ENCODE assay signal across 25 mouse cellular contexts in genomic region chr16:53867342-53867741, GRCm38 (mm10).
DNase-seq lines count a peak whose midpoint lies in the region; ATAC-seq and TF ChIP-seq lines count a peak whose summit lies in the region.
"Had no signal": no experiment of that assay in that cellular context is flagged by ENCODE, and none has a peak within 500 bp of the region (broad histone marks: within the 10 kb centered on the region; RNA-seq: fewer than 3 reads in every experiment).

No protein-coding gene starts in this region.

- no peaks in the 10 kb centered on the region for H3K27me3 ChIP-seq in MEL (ENCODE audit: control insufficient read depth in 1 of 2, insufficient read depth in 2 of 2, low read length in 2 of 2)
- no peaks in the 10 kb centered on the region for H3K27me3 ChIP-seq in forebrain, embryonic 13.5 days
- H3K27me3 ChIP-seq: embryonic facial prominence, embryonic 13.5 days; embryonic facial prominence, embryonic 15.5 days; forebrain, embryonic 12.5 days; forebrain, embryonic 15.5 days; Patski had no signal

- intact Hi-C loops in gastrocnemius, postnatal 36 days (cut with DNase I) = no loop called here

- peak overlapping the region in 1 of 2 experiments; percentile 39; a peak in 2 of 4 replicates for H3K4me3 ChIP-seq in MEL (ENCODE audit: control insufficient read depth in 1 of 2, insufficient read depth in 1 of 2, low read depth in 2 of 2, low read length in 2 of 2)
- no peak overlapping the region for H3K4me3 ChIP-seq in forebrain, embryonic 13.5 days
- H3K4me3 ChIP-seq: embryonic facial prominence, embryonic 13.5 days; embryonic facial prominence, embryonic 15.5 days; erythroblast, embryonic 14.5 days; forebrain, embryonic 10.5 days; forebrain, embryonic 12.5 days; forebrain, embryonic 15.5 days had no signal

- TF ChIP-seq EP300 in MEL (IDR thresholded peaks at IDR 0.05; ENCODE audit: low read depth in 1 of 2, low read length in 2 of 2) = peak; percentile 93 to 98

- no peak; the same call in 1 of the 2 replicates for TF ChIP-seq RAD21 in MEL (IDR thresholded peaks at IDR 0.05; ENCODE audit: low read depth, low read length)

- H3K9ac ChIP-seq in MEL (ENCODE audit: control insufficient read depth, low read depth, low read length, poor library complexity, severe bottlenecking) = peak overlapping the region; percentile 11; the same call in 1 of the 2 replicates
- no peak overlapping the region for H3K9ac ChIP-seq in forebrain, embryonic 13.5 days
- H3K9ac ChIP-seq: embryonic facial prominence, embryonic 13.5 days; embryonic facial prominence, embryonic 15.5 days; forebrain, embryonic 12.5 days; forebrain, embryonic 15.5 days; forebrain, postnatal 0 days had no signal

- H3K79me2 ChIP-seq in MEL (ENCODE audit: control insufficient read depth, insufficient read depth, low read length, poor library complexity) = no peaks in the 10 kb centered on the region

- no peak for TF ChIP-seq POLR2A in MEL (IDR thresholded peaks at IDR 0.05; ENCODE audit: control insufficient read depth in 1 of 2, insufficient read depth in 1 of 2, low read depth in 1 of 2, low read length in 2 of 2, poor library complexity in 1 of 2)

- no peak for TF ChIP-seq CTCF in MEL (IDR thresholded peaks at IDR 0.05 in 2 of 3, conservative IDR thresholded peaks at IDR 0.05 in 1 of 3; ENCODE audit: control insufficient read depth in 1 of 3, insufficient read depth in 1 of 3, low read depth in 2 of 3, low read length in 3 of 3, poor library complexity in 1 of 3, severe bottlenecking in 1 of 3)

- peaks cover 4 to 5% of the 10 kb centered on the region in 2 experiments for H3K4me1 ChIP-seq in MEL (ENCODE audit: control insufficient read depth in 1 of 2, insufficient read depth in 2 of 2, low read length in 2 of 2)
- H3K4me1 ChIP-seq in forebrain, embryonic 13.5 days = no peaks in the 10 kb centered on the region
- H3K4me1 ChIP-seq: embryonic facial prominence, embryonic 13.5 days; embryonic facial prominence, embryonic 15.5 days; forebrain, embryonic 10.5 days; forebrain, embryonic 12.5 days; forebrain, embryonic 15.5 days had no signal

- ATAC-seq in forebrain, embryonic 13.5 days = no peak
- ATAC-seq: activated CD4-positive, CD25-positive, alpha-beta regulatory T cell, adult 4 months; forebrain, embryonic 15.5 days; forebrain, postnatal 0 days; Patski had no signal

- WGBS in forebrain, embryonic 13.5 days = 90% methylated on average over 3 of the region's 3 CpGs

- peak; percentile 44 for DNase-seq in A20 (ENCODE audit: low read depth, low spot score)
- DNase-seq in MEL (ENCODE audit: low read depth, low spot score) = peak; percentile 81
- peak; percentile 1 for DNase-seq in brain, adult 2 months (ENCODE audit: low read depth, low spot score)
- no peak for DNase-seq in gastrocnemius, postnatal 36 days
- DNase-seq in urinary bladder, postnatal 36 days (ENCODE audit: low spot score in 2 of 2) = no peak
- DNase-seq: adrenal gland, adult 8-10 months; adrenal gland, postnatal 14 days; adrenal gland, postnatal 36 days; cerebellum, adult 11 months; cerebellum, adult 18-20 months; cerebellum, adult 8-10 months; cerebellum, adult 9-11 months; cerebellum, postnatal 14 days; cerebellum, postnatal 36 days; embryo, embryonic 11 days; forebrain, postnatal 0 days had no signal

- no peak overlapping the region for H3K27ac ChIP-seq in MEL (ENCODE audit: control insufficient read depth, low read depth, low read length)
- no peak overlapping the region for H3K27ac ChIP-seq in forebrain, embryonic 13.5 days
- H3K27ac ChIP-seq: embryonic facial prominence, embryonic 13.5 days; embryonic facial prominence, embryonic 15.5 days; forebrain, embryonic 10.5 days; forebrain, embryonic 12.5 days; forebrain, embryonic 15.5 days had no signal

- no peaks in the 10 kb centered on the region for H3K9me3 ChIP-seq in MEL (replicated peaks; ENCODE audit: insufficient read depth, low read length)
- no peaks in the 10 kb centered on the region for H3K9me3 ChIP-seq in forebrain, embryonic 13.5 days (replicated peaks)
- H3K9me3 ChIP-seq: embryonic facial prominence, embryonic 13.5 days; embryonic facial prominence, embryonic 15.5 days; forebrain, embryonic 10.5 days; forebrain, embryonic 12.5 days; forebrain, embryonic 15.5 days had no signal

- peaks cover 0 to 11% of the 10 kb centered on the region in 2 experiments; a peak in 2 of 4 replicates for H3K36me3 ChIP-seq in MEL (ENCODE audit: control insufficient read depth in 1 of 2, insufficient read depth in 2 of 2, low read length in 2 of 2)
- H3K36me3 ChIP-seq in forebrain, embryonic 13.5 days (ENCODE audit: poor library complexity, severe bottlenecking) = no peaks in the 10 kb centered on the region
- H3K36me3 ChIP-seq: embryonic facial prominence, embryonic 13.5 days; embryonic facial prominence, embryonic 15.5 days; forebrain, embryonic 10.5 days; forebrain, embryonic 12.5 days; forebrain, embryonic 15.5 days had no signal

- H3K4me2 ChIP-seq in forebrain, embryonic 13.5 days = no peak overlapping the region
- H3K4me2 ChIP-seq: embryonic facial prominence, embryonic 13.5 days; embryonic facial prominence, embryonic 15.5 days; forebrain, embryonic 12.5 days; forebrain, embryonic 15.5 days had no signal

TF ChIP-seq in MEL, 35 proteins besides CTCF, POLR2A, EP300 and RAD21:
- TF ChIP-seq POLR2AphosphoS2 (IDR thresholded peaks at IDR 0.05; ENCODE audit: low read length) = no peak
- no peak for TF ChIP-seq CHD1 (IDR thresholded peaks at IDR 0.05; ENCODE audit: low read depth, low read length)
- TF ChIP-seq MYB (IDR thresholded peaks at IDR 0.05; ENCODE audit: low read depth, low read length) = peak; percentile 70; the same call in 1 of the 2 replicates
- TF ChIP-seq USF1 (IDR thresholded peaks at IDR 0.05; ENCODE audit: low read depth, low read length) = peak; percentile 37; the same call in 1 of the 2 replicates
- TF ChIP-seq ETS1 (IDR thresholded peaks at IDR 0.05; ENCODE audit: low read depth, low read length) = peak; percentile 90
- TF ChIP-seq MAZ (IDR thresholded peaks at IDR 0.05; ENCODE audit: low read depth, low read length) = no peak
- TF ChIP-seq POLR2AphosphoS5 (IDR thresholded peaks at IDR 0.05; ENCODE audit: borderline replicate concordance, low read depth, low read length) = no peak
- TF ChIP-seq GATA1 (IDR thresholded peaks at IDR 0.05; ENCODE audit: low read depth, low read length) = peak; percentile 94
- no peak for TF ChIP-seq USF2 (IDR thresholded peaks at IDR 0.05; ENCODE audit: borderline replicate concordance in 1 of 2, insufficient read depth in 1 of 2, low read depth in 1 of 2, low read length in 2 of 2)
- no peak for TF ChIP-seq SMC3 (IDR thresholded peaks at IDR 0.05; ENCODE audit: low read depth, low read length)
- no peak for TF ChIP-seq UBTF (IDR thresholded peaks at IDR 0.05; ENCODE audit: borderline replicate concordance, insufficient read depth, low read depth, low read length)
- TF ChIP-seq HCFC1 (IDR thresholded peaks at IDR 0.05; ENCODE audit: low read depth, low read length) = 0 out of 2 replicates have a peak, but pooled peaks have one; percentile 46
- TF ChIP-seq BHLHE40 (IDR thresholded peaks at IDR 0.05; ENCODE audit: borderline replicate concordance, low read depth, low read length) = no peak
- TF ChIP-seq TBP (IDR thresholded peaks at IDR 0.05; ENCODE audit: low read depth, low read length) = no peak
- TF ChIP-seq GABPA (IDR thresholded peaks at IDR 0.05; ENCODE audit: low read depth, low read length) = no peak
- peak; percentile 76 for TF ChIP-seq RCOR1 (IDR thresholded peaks at IDR 0.05; ENCODE audit: low read depth, low read length)
- no peak for TF ChIP-seq E2F4 (IDR thresholded peaks at IDR 0.05; ENCODE audit: borderline replicate concordance, low read depth, low read length)
- TF ChIP-seq MAX (IDR thresholded peaks at IDR 0.05; ENCODE audit: low read length) = no peak; the same call in 1 of the 2 replicates
- TF ChIP-seq KAT2A (conservative IDR thresholded peaks at IDR 0.05; ENCODE audit: low read depth, low read length) = no peak
- no peak for TF ChIP-seq NRF1 (IDR thresholded peaks at IDR 0.05; ENCODE audit: insufficient read depth, low read depth, low read length, poor library complexity, severe bottlenecking)
- TF ChIP-seq ZKSCAN1 (IDR thresholded peaks at IDR 0.05; ENCODE audit: low read depth, low read length) = no peak
- TF ChIP-seq TCF12 (IDR thresholded peaks at IDR 0.05; ENCODE audit: low read depth, low read length) = peak; percentile 77; the same call in 1 of the 2 replicates
- TF ChIP-seq ZMIZ1 (IDR thresholded peaks at IDR 0.05; ENCODE audit: low read depth, low read length) = no peak
- TF ChIP-seq TAL1 (IDR thresholded peaks at IDR 0.05; ENCODE audit: low read length) = peak; percentile 37
- peak; percentile 25; the same call in 1 of the 2 replicates for TF ChIP-seq MAFK (IDR thresholded peaks at IDR 0.05; ENCODE audit: borderline replicate concordance, low read depth, low read length)
- TF ChIP-seq ZC3H11A (IDR thresholded peaks at IDR 0.05; ENCODE audit: low read depth, low read length) = no peak
- no peak for TF ChIP-seq NELFE (IDR thresholded peaks at IDR 0.05; ENCODE audit: low read depth, low read length)
- TF ChIP-seq MYC (IDR thresholded peaks at IDR 0.05; ENCODE audit: low read depth, low read length) = peak; percentile 76; the same call in 1 of the 2 replicates
- no peak for TF ChIP-seq ZNF384 (IDR thresholded peaks at IDR 0.05; ENCODE audit: low read depth, low read length)
- TF ChIP-seq CHD2 (IDR thresholded peaks at IDR 0.05; ENCODE audit: low read length) = no peak
- TF ChIP-seq ELF1 (IDR thresholded peaks at IDR 0.05; ENCODE audit: low read depth, low read length) = no peak
- peak; percentile 94 for TF ChIP-seq JUND (IDR thresholded peaks at IDR 0.05; ENCODE audit: low read depth, low read length)
- no peak for TF ChIP-seq MEF2A (IDR thresholded peaks at IDR 0.05; ENCODE audit: extremely low read depth, insufficient replicate concordance, low read depth, low read length, poor library complexity, severe bottlenecking)
- 0 out of 2 replicates have a peak, but pooled peaks have one; percentile 26 for TF ChIP-seq MXI1 (IDR thresholded peaks at IDR 0.05; ENCODE audit: low read depth, low read length)
- TF ChIP-seq SIN3A (IDR thresholded peaks at IDR 0.05; ENCODE audit: low read length) = peak; percentile 40; the same call in 1 of the 2 replicates

Comparison
In these comparisons a context has a peak if more than half of its experiments do, and no peak if none do; other contexts are left out.
1. DNase-seq: peak in A20 (single experiment), MEL (single experiment) and brain, adult 2 months (single experiment); none in gastrocnemius, postnatal 36 days (0 of 2) and urinary bladder, postnatal 36 days (0 of 2).